Mouse (Mus musculus) midbrain, embryonic 13.5 days (tissue): Measurements from ENCODE around the gene Ctdsp2. TPM values are rescaled to one million over a fixed set of nuclear protein-coding genes. Genes with fewer than 3 reads are reported as not detected.
A peak's percentile ranks its signal among the peaks of the same experiment; 100 is the strongest.

Experiments used
- ATAC-seq: fragments of 200-750 bp; cut with Nextera tagmentation; 2 replicates; pipeline ENCODE4 v1.8.0; 2017; ENCODE audit warnings: mild to moderate bottlenecking, moderate TSS enrichment, moderate library complexity
- H3K27ac ChIP-seq: fragments of 300-500 bp; sonication (generic); 2 replicates; pipeline ENCODE4 v1.5.1; 2015; ENCODE audit warnings: inconsistent platforms, mild to moderate bottlenecking, moderate library complexity
- H3K27me3 ChIP-seq: fragments of 300-500 bp; sonication (generic); 2 replicates; pipeline ENCODE4 v1.6.1; 2015; ENCODE audit warnings: mild to moderate bottlenecking, inconsistent platforms
- H3K36me3 ChIP-seq: fragments of 300-500 bp; sonication (generic); 2 replicates; pipeline ENCODE4 v1.6.1; 2015; ENCODE audit warnings: mild to moderate bottlenecking, inconsistent platforms
- H3K4me1 ChIP-seq: fragments of 300-500 bp; sonication (generic); replicated peaks from 2 replicates; pipeline ENCODE4 v1.6.1; 2015; ENCODE audit warnings: inconsistent platforms
- H3K4me2 ChIP-seq: fragments of 300-500 bp; sonication (generic); replicated peaks from 2 replicates; pipeline ENCODE4 v1.6.1; 2015; ENCODE audit warnings: moderate library complexity, mild to moderate bottlenecking, inconsistent platforms
- H3K4me3 ChIP-seq: fragments of 300-500 bp; sonication (generic); replicated peaks from 2 replicates; pipeline ENCODE4 v1.5.1; 2015; ENCODE audit warnings: mild to moderate bottlenecking, inconsistent platforms
- H3K9ac ChIP-seq: fragments of 300-500 bp; sonication (generic); replicated peaks from 2 replicates; pipeline ENCODE4 v1.6.1; 2015; ENCODE audit warnings: mild to moderate bottlenecking, inconsistent platforms
- H3K9me3 ChIP-seq: fragments of 300-500 bp; sonication (generic); 2 replicates; pipeline ENCODE4 v1.6.1; 2016; ENCODE audit warnings: mild to moderate bottlenecking, inconsistent platforms
- WGBS: fragments of 180-500 bp; shearing (Covaris S2); methylation state at CpG from one replicate; pipeline ENCODE4 v1.1.7; 2015; 5-methylcytosine and 5-hydroxymethylcytosine counted together
- polyA plus RNA-seq: library from polyadenylated mRNA; unstranded; fragments of >200 nt; fragmentation: Nextera tagmentation; extraction: Ambion mirVana; gene quantifications from 2 replicates; pipeline ENCODE4 v1.2.1, GENCODE M21; 2015

Gene Ctdsp2
- polyA plus RNA-seq, 1 experiment from 2014 or later, result 23.6 TPM

- Histone ChIP-seq H3K4me3 (no peak overlapping the region), H3K4me2 (no peak overlapping the region), H3K9me3 (0 out of 2 replicates have a peak, but pooled peaks cover 12% of the 10 kb centered on the region), H3K27ac (no peak overlapping the region), H3K4me1 (no peaks in the 10 kb centered on the region), H3K9ac (no peak overlapping the region), H3K27me3 (no peaks in the 10 kb centered on the region), H3K36me3 (no peaks in the 10 kb centered on the region)
- WGBS, result 80% methylated on average over 5 of the region's 5 CpGs
- no peak for ATAC-seq
Observed at GRCm38 (mm10) chr10:126949824-126950223, 28.7 kb upstream of the Ctdsp2 start.

- Histone ChIP-seq H3K4me2 (no peak overlapping the region), H3K9me3 (0 out of 2 replicates have a peak, but pooled peaks cover 11% of the 10 kb centered on the region), H3K27me3 (no peaks in the 10 kb centered on the region), H3K4me1 (no peaks in the 10 kb centered on the region), H3K27ac (no peak overlapping the region), H3K9ac (no peak overlapping the region), H3K4me3 (no peak overlapping the region), H3K36me3 (no peaks in the 10 kb centered on the region)
- ATAC-seq, result no peak
- WGBS, result 87% methylated on average over 4 of the region's 4 CpGs
Observed at GRCm38 (mm10) chr10:126950572-126950971, 27.9 kb upstream of the Ctdsp2 start.

GRCm38 (mm10) chr10:126952375-126952774 is 26.1 kb upstream of the Ctdsp2 start:
- no peak overlapping the region for H3K4me3 ChIP-seq
- H3K36me3 ChIP-seq, result no peaks in the 10 kb centered on the region
- peaks cover 12% of the 10 kb centered on the region for H3K4me1 ChIP-seq
- WGBS, result 92% methylated on average over 1 of the region's 1 CpGs
- H3K4me2 ChIP-seq, result no peak overlapping the region
- H3K9ac ChIP-seq, result no peak overlapping the region
- ATAC-seq, result no peak
- H3K9me3 ChIP-seq, result 0 out of 2 replicates have a peak, but pooled peaks cover 3% of the 10 kb centered on the region
- H3K27me3 ChIP-seq, result peaks cover 10% of the 10 kb centered on the region; the same call in 1 of the 2 replicates
- H3K27ac ChIP-seq, result no peak overlapping the region

GRCm38 (mm10) chr10:126953029-126953471 is 25.5 kb upstream of the Ctdsp2 start:
- Histone ChIP-seq H3K4me1 (peaks cover 17% of the 10 kb centered on the region), H3K4me2 (no peak overlapping the region), H3K27ac (no peak overlapping the region), H3K9ac (no peak overlapping the region), H3K27me3 (peaks cover 10% of the 10 kb centered on the region; the same call in 1 of the 2 replicates), H3K9me3 (0 out of 2 replicates have a peak, but pooled peaks cover 3% of the 10 kb centered on the region), H3K4me3 (no peak overlapping the region), H3K36me3 (no peaks in the 10 kb centered on the region)
- WGBS, result 85% methylated on average over 3 of the region's 3 CpGs
- no peak for ATAC-seq

- peak; percentile 14; the same call in 1 of the 2 replicates for ATAC-seq
- peak overlapping the region; percentile 64 for H3K9ac ChIP-seq
- 4% methylated on average over 15 of the region's 15 CpGs for WGBS
- peak overlapping the region; percentile 49 for H3K4me2 ChIP-seq
- H3K4me1 ChIP-seq, result peaks cover 17% of the 10 kb centered on the region
- H3K27ac ChIP-seq, result peak overlapping the region; percentile 88
- H3K4me3 ChIP-seq, result peak overlapping the region; percentile 7; the same call in 1 of the 2 replicates
- H3K9me3 ChIP-seq, result 0 out of 2 replicates have a peak, but pooled peaks cover 3% of the 10 kb centered on the region
- no peaks in the 10 kb centered on the region for H3K36me3 ChIP-seq
- peaks cover 29% of the 10 kb centered on the region for H3K27me3 ChIP-seq
Observed at GRCm38 (mm10) chr10:126956692-126957358, 21.7 kb upstream of the Ctdsp2 start.

- ATAC-seq, result peak; percentile 96
- Histone ChIP-seq H3K4me1 (peaks cover 21% of the 10 kb centered on the region), H3K4me3 (peak overlapping the region; percentile 7), H3K9me3 (0 out of 2 replicates have a peak, but pooled peaks cover under 1% of the 10 kb centered on the region), H3K27me3 (peaks cover 29% of the 10 kb centered on the region), H3K4me2 (peak overlapping the region; percentile 49), H3K9ac (peak overlapping the region; percentile 64), H3K27ac (peak overlapping the region; percentile 88), H3K36me3 (no peaks in the 10 kb centered on the region)
- WGBS, result under 1% methylated on average over 25 of the region's 25 CpGs
Observed at GRCm38 (mm10) chr10:126957359-126958107, 21.0 kb upstream of the Ctdsp2 start.

- no peak overlapping the region for H3K4me2 ChIP-seq
- 80% methylated on average over 8 of the region's 8 CpGs for WGBS
- no peak overlapping the region for H3K9ac ChIP-seq
- H3K9me3 ChIP-seq, result no peaks in the 10 kb centered on the region
- peaks cover 21% of the 10 kb centered on the region for H3K4me1 ChIP-seq
- H3K27ac ChIP-seq, result no peak overlapping the region
- no peak for ATAC-seq
- peaks cover 33% of the 10 kb centered on the region for H3K27me3 ChIP-seq
- H3K4me3 ChIP-seq, result no peak overlapping the region
- no peaks in the 10 kb centered on the region for H3K36me3 ChIP-seq
Observed at GRCm38 (mm10) chr10:126960496-126960895, 18.0 kb upstream of the Ctdsp2 start.

- Histone ChIP-seq H3K4me1 (peaks cover 15% of the 10 kb centered on the region), H3K9me3 (no peaks in the 10 kb centered on the region), H3K27me3 (peaks cover 24% of the 10 kb centered on the region), H3K9ac (no peak overlapping the region), H3K27ac (no peak overlapping the region), H3K36me3 (no peaks in the 10 kb centered on the region), H3K4me2 (no peak overlapping the region), H3K4me3 (no peak overlapping the region)
- no peak for ATAC-seq
- 61% methylated on average over 10 of the region's 10 CpGs for WGBS
Observed at GRCm38 (mm10) chr10:126961757-126962156, 16.8 kb upstream of the Ctdsp2 start.

- H3K9ac ChIP-seq, result no peak overlapping the region
- ATAC-seq, result no peak
- no peaks in the 10 kb centered on the region for H3K9me3 ChIP-seq
- H3K27ac ChIP-seq, result no peak overlapping the region; the same call in 1 of the 2 replicates
- H3K36me3 ChIP-seq, result no peaks in the 10 kb centered on the region
- no peak overlapping the region for H3K4me3 ChIP-seq
- peaks cover 24% of the 10 kb centered on the region for H3K27me3 ChIP-seq
- WGBS, result 25% methylated on average over 15 of the region's 15 CpGs
- no peak overlapping the region for H3K4me2 ChIP-seq
- peaks cover 9% of the 10 kb centered on the region for H3K4me1 ChIP-seq
Observed at GRCm38 (mm10) chr10:126962271-126962965, 16.1 kb upstream of the Ctdsp2 start.

GRCm38 (mm10) chr10:126962966-126963330 is 15.6 kb upstream of the Ctdsp2 start:
- Histone ChIP-seq H3K4me2 (no peak overlapping the region), H3K27ac (no peak overlapping the region), H3K4me3 (no peak overlapping the region), H3K27me3 (peaks cover 24% of the 10 kb centered on the region), H3K4me1 (0 out of 2 replicates have a peak, but pooled peaks cover 4% of the 10 kb centered on the region), H3K9ac (no peak overlapping the region), H3K9me3 (no peaks in the 10 kb centered on the region), H3K36me3 (no peaks in the 10 kb centered on the region)
- no peak for ATAC-seq
- WGBS, result 45% methylated on average over 6 of the region's 6 CpGs

GRCm38 (mm10) chr10:126963821-126964220 is 14.7 kb upstream of the Ctdsp2 start:
- no peak overlapping the region for H3K27ac ChIP-seq
- H3K4me1 ChIP-seq, result 0 out of 2 replicates have a peak, but pooled peaks cover 4% of the 10 kb centered on the region
- H3K27me3 ChIP-seq, result peaks cover 24% of the 10 kb centered on the region

More at GRCm38 (mm10) chr10:126963821-126964220, 14.7 kb upstream of the Ctdsp2 start:
- no peak overlapping the region for H3K4me3 ChIP-seq
- no peak overlapping the region for H3K9ac ChIP-seq
- H3K36me3 ChIP-seq, result no peaks in the 10 kb centered on the region
- H3K4me2 ChIP-seq, result no peak overlapping the region
- no peak for ATAC-seq
- WGBS, result 87% methylated on average over 8 of the region's 8 CpGs
- H3K9me3 ChIP-seq, result no peaks in the 10 kb centered on the region
